Mouse (Mus musculus): ENCODE results near the gene Plekhf1. TPM values are rescaled to one million over a fixed set of nuclear protein-coding genes. Genes with fewer than 3 reads are reported as not detected.

Plekhf1 gene
- polyA plus RNA-seq, 1 experiment from 2014 or later: 0.49 TPM

- no peak overlapping the region for H3K27ac ChIP-seq (ENCODE audit: low read length)
- H3K4me3 ChIP-seq (ENCODE audit: low read depth, low read length): no peak overlapping the region
- no peak overlapping the region for H3K4me2 ChIP-seq (ENCODE audit: low read length)
- no peaks in the 10 kb centered on the region for H3K9me3 ChIP-seq (replicated peaks; ENCODE audit: control insufficient read depth, low read length, poor library complexity, severe bottlenecking)
- no peaks in the 10 kb centered on the region for H3K36me3 ChIP-seq (ENCODE audit: control insufficient read depth, insufficient read depth, low read length)
- H3K27me3 ChIP-seq (ENCODE audit: control insufficient read depth, insufficient read depth, low read depth, low read length): no peaks in the 10 kb centered on the region
- no peak overlapping the region for H3K9ac ChIP-seq (ENCODE audit: low read depth, low read length)
- ATAC-seq: 0 out of 2 replicates have a peak, but pooled peaks have one; percentile 25
- no peaks in the 10 kb centered on the region for H3K4me1 ChIP-seq (ENCODE audit: control insufficient read depth, insufficient read depth, low read length)
- WGBS: 57% methylated on average over 5 of the region's 5 CpGs
These were observed 23.8 kb upstream of the Plekhf1 start for GRCm38 (mm10) chr7:38251494-38252216.

- Histone ChIP-seq H3K9me3 (replicated peaks; ENCODE audit: control insufficient read depth, low read length, poor library complexity, severe bottlenecking) (no peaks in the 10 kb centered on the region), H3K4me3 (ENCODE audit: low read depth, low read length) (no peak overlapping the region), H3K4me1 (ENCODE audit: control insufficient read depth, insufficient read depth, low read length) (no peaks in the 10 kb centered on the region), H3K27ac (ENCODE audit: low read length) (no peak overlapping the region), H3K9ac (ENCODE audit: low read depth, low read length) (no peak overlapping the region), H3K27me3 (ENCODE audit: control insufficient read depth, insufficient read depth, low read depth, low read length) (no peaks in the 10 kb centered on the region; the same call in 1 of the 2 replicates), H3K4me2 (ENCODE audit: low read length) (no peak overlapping the region), H3K36me3 (ENCODE audit: control insufficient read depth, insufficient read depth, low read length) (no peaks in the 10 kb centered on the region)
- 89% methylated on average over 4 of the region's 4 CpGs for WGBS
- ATAC-seq: no peak
These were observed 14.6 kb upstream of the Plekhf1 start for GRCm38 (mm10) chr7:38242417-38242816.

- no peaks in the 10 kb centered on the region; the same call in 1 of the 2 replicates for H3K27me3 ChIP-seq (ENCODE audit: control insufficient read depth, insufficient read depth, low read depth, low read length)
- H3K36me3 ChIP-seq (ENCODE audit: control insufficient read depth, insufficient read depth, low read length): no peaks in the 10 kb centered on the region
- H3K4me1 ChIP-seq (ENCODE audit: control insufficient read depth, insufficient read depth, low read length): no peaks in the 10 kb centered on the region
- H3K4me2 ChIP-seq (ENCODE audit: low read length): no peak overlapping the region
- no peak overlapping the region for H3K9ac ChIP-seq (ENCODE audit: low read depth, low read length)
- no peak overlapping the region for H3K4me3 ChIP-seq (ENCODE audit: low read depth, low read length)
- no peaks in the 10 kb centered on the region for H3K9me3 ChIP-seq (replicated peaks; ENCODE audit: control insufficient read depth, low read length, poor library complexity, severe bottlenecking)
- H3K27ac ChIP-seq (ENCODE audit: low read length): no peak overlapping the region
- ATAC-seq: no peak
These were observed 9.3 kb upstream of the Plekhf1 start for GRCm38 (mm10) chr7:38237140-38237539.

GRCm38 (mm10) chr7:38236400-38237105, 8.7 kb upstream of the Plekhf1 start:
- Histone ChIP-seq H3K9me3 (replicated peaks; ENCODE audit: control insufficient read depth, low read length, poor library complexity, severe bottlenecking) (no peaks in the 10 kb centered on the region), H3K9ac (ENCODE audit: low read depth, low read length) (no peak overlapping the region), H3K4me3 (ENCODE audit: low read depth, low read length) (no peak overlapping the region), H3K27me3 (ENCODE audit: control insufficient read depth, insufficient read depth, low read depth, low read length) (no peaks in the 10 kb centered on the region; the same call in 1 of the 2 replicates), H3K4me1 (ENCODE audit: control insufficient read depth, insufficient read depth, low read length) (no peaks in the 10 kb centered on the region), H3K4me2 (ENCODE audit: low read length) (no peak overlapping the region), H3K36me3 (ENCODE audit: control insufficient read depth, insufficient read depth, low read length) (no peaks in the 10 kb centered on the region), H3K27ac (ENCODE audit: low read length) (no peak overlapping the region)
- WGBS: 57% methylated on average over 11 of the region's 11 CpGs
- no peak for ATAC-seq

GRCm38 (mm10) chr7:38230285-38230684, 2.5 kb upstream of the Plekhf1 start:
- no peak overlapping the region for H3K4me3 ChIP-seq (ENCODE audit: low read depth, low read length)
- no peak overlapping the region for H3K9ac ChIP-seq (ENCODE audit: low read depth, low read length)
- ATAC-seq: no peak
- peaks cover 6% of the 10 kb centered on the region for H3K4me1 ChIP-seq (ENCODE audit: control insufficient read depth, insufficient read depth, low read length)
- no peaks in the 10 kb centered on the region for H3K36me3 ChIP-seq (ENCODE audit: control insufficient read depth, insufficient read depth, low read length)
- no peaks in the 10 kb centered on the region for H3K9me3 ChIP-seq (replicated peaks; ENCODE audit: control insufficient read depth, low read length, poor library complexity, severe bottlenecking)
- no peak overlapping the region for H3K27ac ChIP-seq (ENCODE audit: low read length)
- 20% methylated on average over 8 of the region's 8 CpGs for WGBS
- H3K4me2 ChIP-seq (ENCODE audit: low read length): no peak overlapping the region
- H3K27me3 ChIP-seq (ENCODE audit: control insufficient read depth, insufficient read depth, low read depth, low read length): peaks cover 13% of the 10 kb centered on the region

GRCm38 (mm10) chr7:38228329-38228728, 513 bp upstream of the Plekhf1 start:
- Histone ChIP-seq H3K9ac (ENCODE audit: low read depth, low read length) (no peak overlapping the region), H3K27me3 (ENCODE audit: control insufficient read depth, insufficient read depth, low read depth, low read length) (peaks cover 13% of the 10 kb centered on the region), H3K36me3 (ENCODE audit: control insufficient read depth, insufficient read depth, low read length) (no peaks in the 10 kb centered on the region), H3K9me3 (replicated peaks; ENCODE audit: control insufficient read depth, low read length, poor library complexity, severe bottlenecking) (no peaks in the 10 kb centered on the region), H3K27ac (ENCODE audit: low read length) (no peak overlapping the region), H3K4me2 (ENCODE audit: low read length) (peak overlapping the region; percentile 98), H3K4me3 (ENCODE audit: low read depth, low read length) (peak overlapping the region; percentile 54), H3K4me1 (ENCODE audit: control insufficient read depth, insufficient read depth, low read length) (peaks cover 6% of the 10 kb centered on the region)
- peak; percentile 29; the same call in 1 of the 2 replicates for ATAC-seq
- 28% methylated on average over 8 of the region's 8 CpGs for WGBS

GRCm38 (mm10) chr7:38227181-38227899, 476 bp downstream of the Plekhf1 start:
- peak overlapping the region; percentile 55 for H3K9ac ChIP-seq (ENCODE audit: low read depth, low read length)
- H3K4me2 ChIP-seq (ENCODE audit: low read length): peak overlapping the region; percentile 98
- H3K4me3 ChIP-seq (ENCODE audit: low read depth, low read length): peak overlapping the region; percentile 54
- ATAC-seq: peak; percentile 72
- H3K9me3 ChIP-seq (replicated peaks; ENCODE audit: control insufficient read depth, low read length, poor library complexity, severe bottlenecking): no peaks in the 10 kb centered on the region
- H3K27ac ChIP-seq (ENCODE audit: low read length): no peak overlapping the region
- H3K4me1 ChIP-seq (ENCODE audit: control insufficient read depth, insufficient read depth, low read length): peaks cover 6% of the 10 kb centered on the region
- whole genome bisulfite sequencing: under 1% methylated on average over 25 of the region's 25 CpGs
- peaks cover 13% of the 10 kb centered on the region for H3K27me3 ChIP-seq (ENCODE audit: control insufficient read depth, insufficient read depth, low read depth, low read length)
- H3K36me3 ChIP-seq (ENCODE audit: control insufficient read depth, insufficient read depth, low read length): no peaks in the 10 kb centered on the region

GRCm38 (mm10) chr7:38226226-38226625, 1.6 kb downstream of the Plekhf1 start:
- Histone ChIP-seq H3K27ac (ENCODE audit: low read length) (no peak overlapping the region), H3K27me3 (ENCODE audit: control insufficient read depth, insufficient read depth, low read depth, low read length) (peaks cover 13% of the 10 kb centered on the region), H3K36me3 (ENCODE audit: control insufficient read depth, insufficient read depth, low read length) (no peaks in the 10 kb centered on the region), H3K4me3 (ENCODE audit: low read depth, low read length) (no peak overlapping the region), H3K4me1 (ENCODE audit: control insufficient read depth, insufficient read depth, low read length) (peaks cover 6% of the 10 kb centered on the region), H3K4me2 (ENCODE audit: low read length) (no peak overlapping the region), H3K9me3 (replicated peaks; ENCODE audit: control insufficient read depth, low read length, poor library complexity, severe bottlenecking) (no peaks in the 10 kb centered on the region), H3K9ac (ENCODE audit: low read depth, low read length) (no peak overlapping the region)
- ATAC-seq: no peak
- WGBS: 85% methylated on average over 2 of the region's 2 CpGs

Measured in midbrain, embryonic 16.5 days (tissue).